Mouse (Mus musculus) liver, embryonic 11.5 days (tissue): ENCODE data around the gene Ppt1. TPM values are rescaled to one million over a fixed set of nuclear protein-coding genes. Genes with fewer than 3 reads are reported as not detected.
A peak's percentile ranks its signal among the peaks of the same experiment; 100 is the strongest.

Experiments used
- ATAC-seq: fragments of 200-750 bp; cut with Nextera tagmentation; replicated peaks from 2 replicates; pipeline ENCODE4 v1.8.0; 2017; ENCODE audit warnings: moderate number of reproducible peaks, mild to moderate bottlenecking, moderate TSS enrichment, moderate library complexity; ENCODE audit not compliant: low FRiP score
- DNase-seq: peaks from one replicate; pipeline ENCODE4 v3.0.0-alpha.2; 2017; ENCODE audit warnings: low spot score
- H3K27ac ChIP-seq: fragments of 300-500 bp; sonication (generic); 2 replicates; pipeline ENCODE4 v1.5.1; 2014; ENCODE audit warnings: mild to moderate bottlenecking, low read depth, low read length, control low read depth
- H3K27me3 ChIP-seq: fragments of 300-500 bp; sonication (generic); replicated peaks from 2 replicates; pipeline ENCODE4 v1.6.1; 2014; ENCODE audit warnings: low read length, mixed read lengths; ENCODE audit not compliant: control insufficient read depth, insufficient read depth
- H3K36me3 ChIP-seq: fragments of 300-500 bp; sonication (generic); 2 replicates; pipeline ENCODE4 v1.6.1; 2014; ENCODE audit warnings: mild to moderate bottlenecking, low read length, moderate library complexity, mixed read lengths; ENCODE audit not compliant: control insufficient read depth, insufficient read depth
- H3K4me1 ChIP-seq: fragments of 300-500 bp; sonication (generic); replicated peaks from 2 replicates; pipeline ENCODE4 v1.6.1; 2014; ENCODE audit warnings: low read length, mixed read lengths; ENCODE audit not compliant: control insufficient read depth, insufficient read depth
- H3K4me2 ChIP-seq: fragments of 300-500 bp; sonication (generic); 2 replicates; pipeline ENCODE4 v1.6.1; 2014; ENCODE audit warnings: mild to moderate bottlenecking, control low read depth, moderate library complexity
- H3K4me3 ChIP-seq: fragments of 300-500 bp; sonication (generic); 2 replicates; pipeline ENCODE4 v1.5.1; 2014; ENCODE audit warnings: low read depth, low read length, control low read depth
- H3K9ac ChIP-seq: fragments of 300-500 bp; sonication (generic); 2 replicates; pipeline ENCODE4 v1.6.1; 2014; ENCODE audit warnings: low read depth, low read length, control low read depth
- H3K9me3 ChIP-seq: fragments of 300-500 bp; sonication (generic); 2 replicates; pipeline ENCODE4 v1.6.1; 2016; ENCODE audit warnings: low read length, inconsistent platforms, mixed read lengths; ENCODE audit not compliant: control insufficient read depth
- WGBS: fragments of 180-500 bp; shearing (Covaris S2); extraction: QIAGEN DNeasy Blood & Tissue Kit; methylation state at CpG from one replicate; pipeline ENCODE4 v1.1.7; 2014; 5-methylcytosine and 5-hydroxymethylcytosine counted together
- polyA plus RNA-seq: library from polyadenylated mRNA; unstranded; fragments of >200 nt; fragmentation: Nextera tagmentation; extraction: Ambion mirVana; gene quantifications from 2 replicates; pipeline ENCODE4 v1.2.1, GENCODE M21; 2014

Gene Ppt1
- polyA plus RNA-seq, 1 experiment from 2014 or later, result 44.5 TPM

DNA sequence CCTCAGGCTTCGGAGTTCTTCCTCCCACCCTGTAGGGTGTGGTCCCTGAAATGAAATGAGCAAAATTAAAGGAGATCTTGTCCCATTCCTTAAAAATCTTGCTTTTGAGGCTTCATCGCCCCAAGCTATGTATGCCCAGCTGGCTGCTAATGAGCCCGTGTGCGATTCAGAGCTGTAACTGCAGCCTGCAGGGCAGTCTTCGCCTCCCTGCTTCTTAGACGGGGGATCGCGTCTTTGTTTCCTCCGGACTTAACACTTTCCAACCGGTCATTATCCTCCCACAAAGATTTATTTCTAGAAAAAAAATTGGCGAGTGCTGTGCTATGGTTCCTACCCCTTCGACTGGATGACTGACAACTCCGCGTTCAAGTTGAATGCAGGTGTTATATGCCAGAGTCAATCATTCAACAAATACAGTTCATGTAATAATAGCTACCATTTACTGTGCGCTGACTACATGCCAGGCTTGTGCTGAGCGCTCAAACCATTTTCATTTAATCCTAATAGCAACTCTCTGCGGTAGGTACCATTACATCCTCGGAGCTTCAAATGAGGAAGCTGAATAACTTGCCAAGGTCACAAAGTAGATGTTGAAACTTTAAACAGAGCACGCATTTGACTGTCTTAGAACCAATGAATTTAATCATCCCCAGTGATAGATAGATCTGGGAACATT, 50.7 kb downstream of the Ppt1 start:
- DNase-seq, result peak; percentile 43
- H3K9ac ChIP-seq, result peak overlapping the region; percentile 89
- H3K4me1 ChIP-seq, result peaks cover 28% of the 10 kb centered on the region
- H3K9me3 ChIP-seq, result no peaks in the 10 kb centered on the region
- no peak for ATAC-seq
- no peaks in the 10 kb centered on the region for H3K36me3 ChIP-seq
- peak overlapping the region; percentile 99 for H3K27ac ChIP-seq
- peak overlapping the region; percentile 92 for H3K4me2 ChIP-seq
- H3K4me3 ChIP-seq, result peak overlapping the region; percentile 89
- 6% methylated on average over 19 of the region's 19 CpGs for WGBS
- no peaks in the 10 kb centered on the region for H3K27me3 ChIP-seq

DNA sequence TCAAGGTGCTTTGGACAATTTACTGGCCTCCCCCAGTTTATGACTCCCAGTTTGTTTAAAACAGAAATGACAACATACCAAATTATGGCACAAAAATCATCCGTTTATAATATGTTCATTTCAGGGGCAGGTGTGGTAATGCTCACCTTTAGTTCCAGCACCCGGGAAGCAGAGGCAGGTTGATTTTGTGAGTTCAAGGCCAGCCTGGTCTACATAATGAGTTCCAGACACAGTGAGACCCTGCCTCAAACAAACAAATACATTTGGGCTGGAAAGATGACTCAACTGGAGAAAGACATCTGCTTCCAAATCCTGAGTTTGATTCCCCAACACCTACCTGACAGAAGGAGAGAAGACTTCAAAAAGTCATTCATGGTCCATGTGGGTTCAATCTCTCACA, 51.3 kb downstream of the Ppt1 start:
- H3K9ac ChIP-seq, result no peak overlapping the region; the same call in 1 of the 2 replicates
- 75% methylated on average over 2 of the region's 2 CpGs for whole genome bisulfite sequencing

DNA sequence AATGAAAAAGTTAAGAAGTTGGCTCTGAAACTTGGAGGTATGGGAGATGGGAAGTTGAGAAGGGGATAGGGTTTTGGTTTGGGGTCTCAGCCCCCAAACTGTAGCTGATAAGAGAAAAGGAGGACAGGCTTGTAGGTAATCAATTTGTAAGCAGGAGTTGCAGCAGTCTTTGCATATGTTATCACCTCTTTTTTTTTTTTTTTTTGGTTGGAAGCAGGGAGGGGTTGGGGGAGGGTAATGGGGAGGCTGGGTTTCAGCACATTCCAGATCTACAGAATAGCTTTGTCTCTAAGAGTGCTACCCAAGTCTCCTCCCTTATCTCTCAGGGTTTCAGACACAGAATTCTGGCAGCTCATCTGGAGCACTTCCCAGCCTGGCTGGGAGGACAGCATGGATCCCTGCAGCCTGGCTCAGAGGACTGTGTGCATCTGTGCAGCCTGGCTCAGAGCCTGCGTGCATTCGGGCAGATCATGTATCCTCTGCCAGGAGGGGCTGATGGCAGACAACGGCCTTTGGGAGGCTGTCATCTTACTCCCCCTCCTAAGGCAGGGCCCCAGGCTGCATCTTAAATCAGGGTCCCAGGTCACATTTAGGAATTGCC, 54.9 kb downstream of the Ppt1 start:
- DNase-seq (no peak), ATAC-seq (no peak; the same call in 1 of the 2 replicates)
- H3K27me3 ChIP-seq, result no peaks in the 10 kb centered on the region
- peaks cover 17% of the 10 kb centered on the region for H3K4me1 ChIP-seq
- no peak overlapping the region for H3K9ac ChIP-seq
- H3K27ac ChIP-seq, result peak overlapping the region; percentile 68
- no peaks in the 10 kb centered on the region for H3K36me3 ChIP-seq
- H3K4me3 ChIP-seq, result no peak overlapping the region
- 30% methylated on average over 3 of the region's 3 CpGs for WGBS
- H3K9me3 ChIP-seq, result no peaks in the 10 kb centered on the region
- H3K4me2 ChIP-seq, result no peak overlapping the region

More for the DNA sequence above, 51.3 kb downstream of the Ppt1 start:
- H3K9me3 ChIP-seq, result no peaks in the 10 kb centered on the region
- H3K36me3 ChIP-seq, result no peaks in the 10 kb centered on the region
- H3K27ac ChIP-seq, result peak overlapping the region; percentile 99
- peak overlapping the region; percentile 89 for H3K4me3 ChIP-seq
- H3K27me3 ChIP-seq, result no peaks in the 10 kb centered on the region
- DNase-seq, result no peak
- no peak for ATAC-seq
- H3K4me1 ChIP-seq, result peaks cover 28% of the 10 kb centered on the region
- H3K4me2 ChIP-seq, result peak overlapping the region; percentile 92

DNA sequence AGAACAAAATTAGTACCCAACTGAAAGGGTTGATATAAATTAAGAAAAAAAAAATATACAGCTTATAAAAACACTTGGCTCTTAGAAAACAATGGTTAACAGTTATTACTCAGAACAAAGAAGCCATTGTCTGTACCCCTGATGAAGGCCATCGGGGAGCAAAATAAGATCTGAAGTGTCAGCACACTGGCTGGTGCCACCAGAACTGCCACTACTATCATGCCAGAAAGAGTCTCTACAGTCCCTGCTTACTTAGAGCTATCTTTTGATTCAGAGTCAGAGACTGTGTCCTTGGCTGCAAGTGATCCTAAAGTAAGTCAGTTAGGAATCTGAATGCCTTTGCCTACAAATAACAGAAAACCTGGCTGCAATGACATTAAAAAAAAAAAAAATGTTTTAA, 55.6 kb downstream of the Ppt1 start:
- WGBS, result 43% methylated on average over 1 of the region's 1 CpGs
- H3K27me3 ChIP-seq, result no peaks in the 10 kb centered on the region
- H3K9me3 ChIP-seq, result no peaks in the 10 kb centered on the region
- no peak overlapping the region for H3K4me3 ChIP-seq
- ATAC-seq, result no peak
- H3K27ac ChIP-seq, result peak overlapping the region; percentile 68; the same call in 1 of the 2 replicates
- peaks cover 17% of the 10 kb centered on the region for H3K4me1 ChIP-seq
- no peaks in the 10 kb centered on the region for H3K36me3 ChIP-seq
- H3K9ac ChIP-seq, result no peak overlapping the region
- H3K4me2 ChIP-seq, result no peak overlapping the region
- no peak for DNase-seq

DNA sequence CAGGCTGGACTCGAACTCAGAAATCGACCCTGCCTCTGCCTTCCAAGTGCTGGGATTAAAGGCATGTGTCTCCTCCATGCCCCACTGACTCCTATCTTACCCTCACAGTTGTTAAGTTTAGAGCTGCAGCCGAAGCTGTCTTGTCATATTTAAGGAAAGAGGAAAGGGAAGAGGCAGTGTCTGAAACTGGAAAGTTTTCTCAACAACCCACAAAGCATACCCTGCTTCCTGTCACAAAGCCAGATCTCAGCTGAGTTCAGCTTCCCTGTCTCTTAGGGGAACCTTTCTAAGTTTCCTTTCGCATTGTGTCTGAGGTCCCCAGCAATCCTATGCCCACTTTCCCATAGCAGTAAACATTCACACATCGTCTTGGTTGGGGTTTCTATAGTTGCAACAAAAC, 56.1 kb downstream of the Ppt1 start:
- ATAC-seq, result no peak
- Histone ChIP-seq H3K9me3 (no peaks in the 10 kb centered on the region), H3K4me1 (peaks cover 14% of the 10 kb centered on the region), H3K4me3 (no peak overlapping the region), H3K4me2 (no peak overlapping the region), H3K27ac (0 out of 2 replicates have a peak overlapping the region, but pooled peaks have one; percentile 30), H3K27me3 (no peaks in the 10 kb centered on the region), H3K9ac (no peak overlapping the region), H3K36me3 (no peaks in the 10 kb centered on the region)
- no peak for DNase-seq
- WGBS, result 47% methylated on average over 5 of the region's 5 CpGs

DNA sequence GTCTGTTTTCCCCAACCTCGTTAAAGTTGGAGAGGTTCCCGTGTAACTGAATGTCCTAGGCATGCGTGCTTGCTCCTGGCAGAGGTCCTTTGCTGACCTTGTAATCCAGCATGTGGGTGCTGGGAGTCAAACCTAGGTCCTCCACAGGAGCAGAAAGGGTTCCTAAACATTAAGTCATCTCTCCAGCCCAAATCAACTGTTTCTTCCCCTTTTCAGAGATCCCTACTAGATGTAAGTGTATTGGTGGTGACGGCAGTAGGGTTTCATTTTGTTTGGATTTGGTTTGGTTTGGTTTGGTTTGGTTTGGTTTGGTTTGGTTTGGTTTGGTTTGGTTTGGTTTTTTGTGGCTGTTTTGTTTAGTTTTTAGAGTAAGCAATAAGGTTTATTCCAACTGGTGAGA, 61.7 kb downstream of the Ppt1 start:
- 71% methylated on average over 4 of the region's 4 CpGs for WGBS

DNA sequence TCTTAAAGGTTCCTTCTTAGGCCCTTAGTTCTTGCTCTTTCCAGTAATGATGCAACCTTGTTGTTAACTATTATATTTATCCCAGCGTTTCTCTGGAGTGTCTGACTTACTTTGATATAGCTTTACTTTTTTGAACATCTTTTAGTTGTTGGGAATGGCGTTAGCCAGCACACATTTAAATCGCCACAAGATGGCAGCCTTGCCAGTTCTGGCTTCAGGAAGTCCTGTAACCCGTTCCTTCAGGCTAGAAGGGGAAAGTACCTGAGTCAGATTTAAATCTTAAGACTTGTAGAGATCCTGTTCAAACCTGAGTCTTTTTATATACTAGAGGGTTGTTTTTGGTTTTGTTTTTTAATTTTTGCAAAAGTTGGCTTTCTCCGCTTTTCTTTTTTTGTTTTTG, 62.3 kb downstream of the Ppt1 start:
- no peaks in the 10 kb centered on the region for H3K36me3 ChIP-seq
- no peaks in the 10 kb centered on the region for H3K27me3 ChIP-seq
- 17% methylated on average over 5 of the region's 5 CpGs for WGBS
- DNase-seq (no peak), ATAC-seq (0 out of 2 replicates have a peak, but pooled peaks have one; percentile 42)
- no peak overlapping the region for H3K9ac ChIP-seq
- H3K4me3 ChIP-seq, result no peak overlapping the region
- no peaks in the 10 kb centered on the region for H3K9me3 ChIP-seq
- H3K27ac ChIP-seq, result no peak overlapping the region
- no peaks in the 10 kb centered on the region for H3K4me1 ChIP-seq
- H3K4me2 ChIP-seq, result no peak overlapping the region

More for the DNA sequence above, 61.7 kb downstream of the Ppt1 start:
- ATAC-seq (no peak), DNase-seq (no peak)
- Histone ChIP-seq H3K27me3 (no peaks in the 10 kb centered on the region), H3K4me1 (no peaks in the 10 kb centered on the region), H3K27ac (no peak overlapping the region), H3K4me2 (no peak overlapping the region), H3K9me3 (no peaks in the 10 kb centered on the region), H3K9ac (no peak overlapping the region), H3K36me3 (no peaks in the 10 kb centered on the region), H3K4me3 (no peak overlapping the region)

DNA sequence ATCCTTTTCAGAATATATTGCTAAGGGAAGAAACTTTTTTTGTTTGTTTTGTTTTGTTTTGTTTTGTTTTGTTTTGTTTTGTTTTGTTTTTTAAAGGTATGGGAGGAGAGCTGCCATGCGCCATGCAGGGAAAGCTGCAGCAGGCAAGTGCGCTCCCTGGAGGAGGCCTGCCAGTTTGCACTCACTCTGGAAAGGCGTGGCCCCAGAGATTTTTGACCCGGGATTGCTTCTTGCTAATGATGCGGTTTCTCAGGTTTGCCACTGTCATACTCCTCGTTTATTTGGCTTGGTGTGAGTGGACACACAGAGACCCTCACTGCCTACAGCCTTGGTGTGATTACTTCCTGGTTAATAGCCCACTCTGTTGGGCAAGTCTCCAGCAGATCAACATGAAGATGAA, 66.1 kb downstream of the Ppt1 start:
- Histone ChIP-seq H3K4me2 (no peak overlapping the region), H3K27ac (no peak overlapping the region), H3K4me3 (no peak overlapping the region), H3K27me3 (no peaks in the 10 kb centered on the region), H3K9me3 (no peaks in the 10 kb centered on the region), H3K9ac (no peak overlapping the region), H3K36me3 (no peaks in the 10 kb centered on the region), H3K4me1 (no peaks in the 10 kb centered on the region)
- no peak for ATAC-seq
- no peak for DNase-seq
- 21% methylated on average over 6 of the region's 6 CpGs for WGBS

DNA sequence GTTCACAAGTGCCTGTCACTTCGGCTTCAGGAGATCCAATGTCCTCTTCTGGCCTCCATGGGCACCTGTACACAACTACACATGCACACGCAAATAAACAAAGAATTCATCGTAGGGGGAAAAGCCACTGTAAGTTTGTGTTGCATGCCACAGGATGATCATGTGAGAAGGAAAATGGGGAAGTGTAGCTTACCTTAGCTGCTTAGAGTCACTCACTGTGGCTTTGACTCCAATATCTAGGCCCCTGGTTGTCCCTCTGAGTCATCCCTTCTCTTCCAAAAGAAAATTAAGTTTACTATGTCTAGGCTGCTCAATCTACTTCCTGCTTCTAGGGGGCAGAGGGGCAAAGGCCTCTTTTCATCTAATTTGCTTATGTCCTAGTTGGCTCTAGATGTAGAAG, 67.7 kb downstream of the Ppt1 start:
- 77% methylated on average over 3 of the region's 3 CpGs for WGBS
- H3K9me3 ChIP-seq, result no peaks in the 10 kb centered on the region
- ATAC-seq, result no peak

More for the DNA sequence above, 67.7 kb downstream of the Ppt1 start:
- Histone ChIP-seq H3K27me3 (no peaks in the 10 kb centered on the region), H3K4me3 (no peak overlapping the region), H3K4me1 (no peaks in the 10 kb centered on the region), H3K36me3 (no peaks in the 10 kb centered on the region), H3K27ac (no peak overlapping the region), H3K9ac (no peak overlapping the region), H3K4me2 (no peak overlapping the region)
- DNase-seq, result no peak
